Mouse (Mus musculus) small intestine, adult 2 months (tissue): ENCODE results near the gene Best2. TPM values are rescaled to one million over a fixed set of nuclear protein-coding genes. Genes with fewer than 3 reads are reported as not detected.

Experiments
- H3K27ac ChIP-seq: fragments of 200-500 bp; 2 replicates; pipeline ENCODE4 v1.5.1; 2012; ENCODE audit warnings: low read depth, low read length, control low read depth, inconsistent platforms; ENCODE audit not compliant: insufficient read depth
- H3K27me3 ChIP-seq: fragments of 200-500 bp; 2 replicates; pipeline ENCODE4 v1.6.1; 2012; ENCODE audit warnings: mild to moderate bottlenecking, moderate library complexity, low read length, inconsistent platforms; ENCODE audit not compliant: control insufficient read depth, insufficient read depth
- H3K36me3 ChIP-seq: fragments of 200-500 bp; 2 replicates; pipeline ENCODE4 v1.6.1; 2012; ENCODE audit warnings: mild to moderate bottlenecking, low read length, control low read depth, inconsistent platforms; ENCODE audit not compliant: control insufficient read depth, insufficient read depth
- H3K4me1 ChIP-seq: fragments of 200-500 bp; 2 replicates; pipeline ENCODE4 v1.6.1; 2012; ENCODE audit warnings: low read length, inconsistent platforms, mixed read lengths; ENCODE audit not compliant: control insufficient read depth, insufficient read depth, insufficient read length
- H3K4me3 ChIP-seq: fragments of 200-500 bp; 2 replicates; pipeline ENCODE4 v1.5.1; 2012; ENCODE audit warnings: low read depth, mild to moderate bottlenecking, control low read depth, inconsistent platforms, low read length, moderate library complexity
- CTCF ChIP-seq: fragments of 200-500 bp; IDR thresholded peaks from 2 replicates; pipeline ENCODE4 v1.5.1; 2012; ENCODE audit warnings: low read depth, mild to moderate bottlenecking, control low read depth, inconsistent platforms, low read length, moderate library complexity, mixed read lengths; ENCODE audit not compliant: insufficient replicate concordance, insufficient read length; ENCODE audit errors: extremely low read depth
- POLR2A ChIP-seq: fragments of 200-500 bp; IDR thresholded peaks from 2 replicates; pipeline ENCODE4 v1.6.1; 2012; ENCODE audit warnings: low read depth, mild to moderate bottlenecking, control low read depth, inconsistent platforms, low read length, moderate library complexity
- WGBS: fragments of 180-500 bp; shearing (Covaris S2); methylation state at CpG from one replicate; pipeline ENCODE4 v1.1.7; 2018; 5-methylcytosine and 5-hydroxymethylcytosine counted together
- polyA plus RNA-seq: library from polyadenylated mRNA; depleted of rRNA; stranded (reverse); fragments of >200 nt; gene quantifications from 2 replicates; pipeline ENCODE4 v1.2.3, GENCODE M21; 2012

The Best2 gene
- polyA plus RNA-seq, 1 experiment: 0.33 TPM

- under 1% methylated on average over 61 of the region's 61 CpGs for WGBS
- Histone ChIP-seq H3K4me3 (peak overlapping the region; percentile 92), H3K27ac (peak overlapping the region; percentile 94), H3K36me3 (peaks cover 8% of the 10 kb centered on the region), H3K27me3 (no peaks in the 10 kb centered on the region), H3K4me1 (peaks cover 16% of the 10 kb centered on the region)
- TF ChIP-seq POLR2A: peak; percentile 86
- TF ChIP-seq CTCF: no peak
Measured at GRCm38 (mm10) chr8:84976031-84976762, 38.1 kb downstream of the Best2 start.

GRCm38 (mm10) chr8:84975434-84975833 is 38.9 kb downstream of the Best2 start:
- 28% methylated on average over 7 of the region's 7 CpGs for WGBS
- H3K27me3 ChIP-seq: no peaks in the 10 kb centered on the region
- peaks cover 11% of the 10 kb centered on the region for H3K36me3 ChIP-seq
- peak overlapping the region; percentile 94 for H3K27ac ChIP-seq
- H3K4me1 ChIP-seq: peaks cover 9% of the 10 kb centered on the region
- H3K4me3 ChIP-seq: peak overlapping the region; percentile 92; the same call in 1 of the 2 replicates
- TF ChIP-seq POLR2A: no peak
- peak; percentile 90; the same call in 1 of the 2 replicates for TF ChIP-seq CTCF

GRCm38 (mm10) chr8:84974543-84975142 is 39.7 kb downstream of the Best2 start:
- Histone ChIP-seq H3K4me3 (no peak overlapping the region), H3K27me3 (no peaks in the 10 kb centered on the region), H3K4me1 (peaks cover 11% of the 10 kb centered on the region), H3K36me3 (peaks cover 11% of the 10 kb centered on the region), H3K27ac (peak overlapping the region; percentile 94)
- peak; percentile 3; the same call in 1 of the 2 replicates for TF ChIP-seq CTCF
- no peak for TF ChIP-seq POLR2A
- 63% methylated on average over 8 of the region's 8 CpGs for WGBS

GRCm38 (mm10) chr8:84973803-84974542 is 40.4 kb downstream of the Best2 start:
- Histone ChIP-seq H3K27me3 (no peaks in the 10 kb centered on the region), H3K4me3 (no peak overlapping the region), H3K4me1 (peaks cover 8% of the 10 kb centered on the region), H3K27ac (no peak overlapping the region), H3K36me3 (peaks cover 11% of the 10 kb centered on the region)
- 58% methylated on average over 4 of the region's 4 CpGs for WGBS
- TF ChIP-seq CTCF (peak; percentile 4; the same call in 1 of the 2 replicates), POLR2A (no peak)

- WGBS: 92% methylated on average over 1 of the region's 1 CpGs
- Histone ChIP-seq H3K36me3 (peaks cover 11% of the 10 kb centered on the region), H3K27me3 (no peaks in the 10 kb centered on the region), H3K4me1 (peaks cover 13% of the 10 kb centered on the region), H3K27ac (no peak overlapping the region), H3K4me3 (no peak overlapping the region)
- no peak for TF ChIP-seq CTCF
Measured at GRCm38 (mm10) chr8:84973079-84973478, 41.3 kb downstream of the Best2 start.

- H3K4me3 ChIP-seq: no peak overlapping the region
Measured at GRCm38 (mm10) chr8:84970913-84971312, 43.4 kb downstream of the Best2 start.

More at GRCm38 (mm10) chr8:84970913-84971312, 43.4 kb downstream of the Best2 start:
- Histone ChIP-seq H3K27me3 (no peaks in the 10 kb centered on the region), H3K36me3 (peaks cover 11% of the 10 kb centered on the region), H3K4me1 (peaks cover 16% of the 10 kb centered on the region), H3K27ac (no peak overlapping the region)
- TF ChIP-seq CTCF: no peak
- no peak for TF ChIP-seq POLR2A
- 56% methylated on average over 5 of the region's 5 CpGs for WGBS
